Mouse (Mus musculus) CD8-positive naive resting alpha-beta T cell, adult 2 months (primary cell): Measurements from ENCODE around the gene Mthfsd.

ENCODE experiments used
- DNase-seq, 2 experiments: peaks; one replicate each; pipeline ENCODE4 v3.0.0; 2022; ENCODE audit warnings: low read depth in 2 of 2, low spot score in 2 of 2

Gene Mthfsd

GRCm38 (mm10) chr8:121074108-121074847, 33.9 kb downstream of the Mthfsd start:
- DNase-seq, result no peak

GRCm38 (mm10) chr8:121073174-121074107, 34.8 kb downstream of the Mthfsd start:
- DNase-seq, result no peak

GRCm38 (mm10) chr8:121072406-121073130, 35.6 kb downstream of the Mthfsd start:
- no peak for DNase-seq

- no peak for DNase-seq
Observed at GRCm38 (mm10) chr8:121071454-121071853, 36.7 kb downstream of the Mthfsd start.

GRCm38 (mm10) chr8:121063649-121064048, 44.5 kb downstream of the Mthfsd start:
- DNase-seq, result no peak

- DNase-seq, result no peak
Observed at GRCm38 (mm10) chr8:121062521-121062920, 45.7 kb downstream of the Mthfsd start.

GRCm38 (mm10) chr8:121059098-121059497, 49.1 kb downstream of the Mthfsd start:
- DNase-seq, result no peak

GRCm38 (mm10) chr8:121058081-121058480, 50.1 kb downstream of the Mthfsd start:
- no peak for DNase-seq

- no peak for DNase-seq
Observed at GRCm38 (mm10) chr8:121047441-121047840, 60.8 kb downstream of the Mthfsd start.

GRCm38 (mm10) chr8:121043719-121044440, 64.3 kb downstream of the Mthfsd start:
- DNase-seq, result no peak
